Mouse (Mus musculus) spleen, adult 18-20 months (tissue): ENCODE data around the gene Pnpla6.
"Not testable (repeated sequence)": the region's sequence is repeated elsewhere in the genome, so short reads cannot be mapped to it uniquely, and the experiment has no call there.

ENCODE experiments used
- DNase-seq, 2 experiments: peaks; one replicate each; pipeline ENCODE4 v3.0.0; 2022; ENCODE audit warnings: mixed read lengths in 2 of 2

Gene Pnpla6

GRCm38 (mm10) chr8:3579390-3580364 lies 64.5 kb downstream of the Pnpla6 start:
- DNase-seq = no peak

DNA sequence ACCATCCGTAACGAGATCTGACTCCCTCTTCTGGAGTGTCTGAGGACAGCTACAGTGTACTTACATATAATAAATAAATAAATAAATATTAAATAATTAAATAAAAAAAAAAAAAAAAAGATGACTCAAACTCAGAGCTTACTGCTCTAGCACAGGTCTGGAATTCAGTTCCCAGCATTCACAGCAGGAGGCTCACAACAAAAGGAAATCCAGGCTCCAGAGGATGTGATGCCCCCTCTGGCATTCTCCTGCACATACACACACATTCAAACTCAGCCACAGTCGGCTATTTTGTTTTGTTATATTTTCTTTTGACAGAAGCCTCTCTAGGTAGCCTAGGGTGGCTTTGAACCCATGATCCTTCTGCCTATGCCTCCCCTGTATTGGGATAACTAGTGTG lies 66.8 kb downstream of the Pnpla6 start:
- not testable (repeated sequence) for DNase-seq

DNA sequence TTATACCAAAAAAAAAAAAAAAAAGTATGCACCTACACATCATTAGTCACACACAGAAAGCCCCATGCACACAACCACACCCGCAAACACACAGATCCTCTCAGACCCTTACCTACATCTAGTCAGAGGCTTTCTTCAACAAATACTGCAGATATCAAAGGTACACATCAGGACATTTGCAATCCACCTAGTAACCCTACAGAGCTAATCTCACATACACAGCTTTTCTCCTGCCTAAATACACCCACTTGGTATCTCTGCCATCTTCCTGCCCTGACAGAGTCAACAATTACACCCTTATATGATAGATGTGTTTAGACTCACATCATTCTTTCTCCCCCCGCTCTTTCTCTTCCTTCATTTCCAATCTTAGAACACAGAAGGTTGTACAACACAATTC lies 71.3 kb downstream of the Pnpla6 start:
- DNase-seq = no peak

DNA sequence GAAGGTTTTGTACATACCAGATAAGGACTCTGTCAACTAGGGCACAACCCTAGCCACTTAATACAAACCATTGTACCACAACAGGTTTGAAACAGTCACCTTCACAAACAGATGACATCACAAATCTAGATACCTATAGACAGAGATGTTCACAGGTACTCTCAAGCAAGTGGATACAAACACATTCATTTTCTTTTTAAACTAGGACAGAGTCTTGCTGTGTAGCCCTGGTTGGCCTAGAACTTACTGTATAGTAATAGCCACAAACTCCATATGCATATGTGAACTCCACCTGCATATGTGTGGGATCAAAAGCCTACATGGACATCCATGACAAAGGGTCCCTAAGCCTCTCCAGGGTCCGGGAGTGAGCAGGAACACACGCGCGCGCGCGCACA lies 71.8 kb downstream of the Pnpla6 start, which contains the start of gene Camsap3:
Gene Camsap3 (plus strand): TSS at position 301 of the 398 bp plus-strand sequence.
- DNase-seq = no peak

- peak in 1 of 2 experiments; percentile 14 for DNase-seq
Observed at GRCm38 (mm10) chr8:3587391-3588257, 72.4 kb downstream of the Pnpla6 start.

GRCm38 (mm10) chr8:3588258-3588633 lies 73.1 kb downstream of the Pnpla6 start:
- no peak for DNase-seq

DNA sequence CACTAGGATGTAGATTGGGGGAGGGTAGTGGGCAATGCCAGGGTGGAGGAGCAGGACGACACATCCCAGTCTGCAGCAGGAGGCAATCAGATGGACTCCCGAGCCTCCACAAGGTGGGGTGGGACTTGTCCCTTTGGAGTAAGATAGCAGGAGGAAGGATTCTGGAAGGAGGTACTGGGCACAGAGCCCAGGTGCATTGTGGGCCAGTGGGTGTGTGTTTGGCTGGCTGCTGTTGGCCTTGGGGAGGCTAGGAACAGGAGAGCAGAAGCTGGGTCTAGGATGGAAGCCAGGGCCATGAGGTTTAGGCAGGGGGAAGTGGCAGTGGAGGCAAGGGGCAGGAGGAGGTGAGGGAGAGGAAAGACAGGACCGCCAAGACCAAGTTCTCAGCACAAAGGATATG lies 78.3 kb downstream of the Pnpla6 start:
- DNase-seq = no peak
